Mouse (Mus musculus) liver, embryonic 16.5 days (tissue): Measurements from ENCODE around the gene Tma7. TPM values are rescaled to one million over a fixed set of nuclear protein-coding genes. Genes with fewer than 3 reads are reported as not detected.

Source experiments
- ATAC-seq: fragments of 200-750 bp; cut with Nextera tagmentation; 2 replicates; pipeline ENCODE4 v1.8.0; 2017; ENCODE audit warnings: low read depth, mild to moderate bottlenecking, moderate number of reproducible peaks, moderate library complexity
- H3K27ac ChIP-seq: fragments of 300-500 bp; sonication (generic); 2 replicates; pipeline ENCODE4 v1.5.1; 2014; ENCODE audit warnings: mild to moderate bottlenecking, low read length
- H3K27me3 ChIP-seq: fragments of 300-500 bp; sonication (generic); 2 replicates; pipeline ENCODE4 v1.6.1; 2014; ENCODE audit warnings: low read depth, low read length, mixed read lengths; ENCODE audit not compliant: control insufficient read depth, insufficient read depth
- H3K36me3 ChIP-seq: fragments of 300-500 bp; sonication (generic); 2 replicates; pipeline ENCODE4 v1.6.1; 2014; ENCODE audit warnings: mild to moderate bottlenecking; ENCODE audit not compliant: control insufficient read depth, insufficient read depth
- H3K4me1 ChIP-seq: fragments of 300-500 bp; sonication (generic); 2 replicates; pipeline ENCODE4 v1.6.1; 2014; ENCODE audit warnings: low read depth, low read length, mixed read lengths; ENCODE audit not compliant: control insufficient read depth
- H3K4me2 ChIP-seq: fragments of 300-500 bp; sonication (generic); 2 replicates; pipeline ENCODE4 v1.6.1; 2014; ENCODE audit warnings: low read depth, low read length, mixed read lengths
- H3K4me3 ChIP-seq: fragments of 300-500 bp; sonication (generic); 2 replicates; pipeline ENCODE4 v1.5.1; 2014; ENCODE audit warnings: low read depth, mild to moderate bottlenecking, low read length
- H3K9ac ChIP-seq: fragments of 300-500 bp; sonication (generic); 2 replicates; pipeline ENCODE4 v1.6.1; 2014; ENCODE audit warnings: low read depth, low read length
- H3K9me3 ChIP-seq: fragments of 300-500 bp; sonication (generic); replicated peaks from 2 replicates; pipeline ENCODE4 v1.6.1; 2016; ENCODE audit warnings: low read length; ENCODE audit not compliant: control insufficient read depth
- WGBS: fragments of 180-500 bp; shearing (Covaris S2); extraction: QIAGEN DNeasy Blood & Tissue Kit; methylation state at CpG from one replicate; pipeline ENCODE4 v1.1.7; 2014; ENCODE audit not compliant: insufficient replicate concordance; 5-methylcytosine and 5-hydroxymethylcytosine counted together
- polyA plus RNA-seq: library from polyadenylated mRNA; unstranded; fragments of >200 nt; fragmentation: Nextera tagmentation; extraction: Ambion mirVana; gene quantifications from 2 replicates; pipeline ENCODE4 v1.2.1, GENCODE M21; 2015

Gene Tma7
- polyA plus RNA-seq, 1 experiment from 2014 or later: 259 TPM

GRCm38 (mm10) chr9:109073661-109074573 lies 8.5 kb downstream of the Tma7 start, which contains the start of gene Atrip:
Gene Atrip, minus strand, starts transcription at chr9:109074124.
- H3K4me2 ChIP-seq: peak within 1 kb of the TSS; percentile 98
- H3K4me3 ChIP-seq: peak within 1 kb of the TSS; percentile 86
- H3K4me1 ChIP-seq: peaks cover 13% of the 10 kb centered on the region
- ATAC-seq: peak; percentile 100
- under 1% methylated on average over 57 of the region's 57 CpGs for WGBS
- H3K9ac ChIP-seq: peak within 1 kb of the TSS; percentile 86
- peaks cover 6% of the 10 kb centered on the region for H3K36me3 ChIP-seq
- no peaks in the 10 kb centered on the region for H3K27me3 ChIP-seq
- peak within 1 kb of the TSS; percentile 62 for H3K27ac ChIP-seq
- H3K9me3 ChIP-seq: no peaks in the 10 kb centered on the region

GRCm38 (mm10) chr9:109068095-109068735 lies 14.2 kb downstream of the Tma7 start:
- Histone ChIP-seq H3K4me3 (no peak overlapping the region), H3K9ac (no peak overlapping the region), H3K4me2 (no peak overlapping the region), H3K36me3 (peaks cover 14% of the 10 kb centered on the region), H3K27me3 (no peaks in the 10 kb centered on the region), H3K9me3 (no peaks in the 10 kb centered on the region), H3K4me1 (peaks cover 7% of the 10 kb centered on the region), H3K27ac (no peak overlapping the region)
- ATAC-seq: peak; percentile 48; the same call in 1 of the 2 replicates
- WGBS: 85% methylated on average over 3 of the region's 3 CpGs

- H3K9ac ChIP-seq: no peak overlapping the region
- WGBS: 80% methylated on average over 5 of the region's 5 CpGs
- peaks cover 13% of the 10 kb centered on the region for H3K4me1 ChIP-seq
- H3K4me3 ChIP-seq: no peak overlapping the region
- H3K4me2 ChIP-seq: no peak overlapping the region
- peaks cover 9% of the 10 kb centered on the region for H3K36me3 ChIP-seq
- no peaks in the 10 kb centered on the region for H3K9me3 ChIP-seq
- no peaks in the 10 kb centered on the region for H3K27me3 ChIP-seq
- no peak overlapping the region for H3K27ac ChIP-seq
- ATAC-seq: no peak
These were observed 21.5 kb downstream of the Tma7 start for GRCm38 (mm10) chr9:109060898-109061295.

- no peak for ATAC-seq
- 81% methylated on average over 16 of the region's 16 CpGs for WGBS
- Histone ChIP-seq H3K4me2 (no peak overlapping the region), H3K27ac (no peak overlapping the region), H3K27me3 (no peaks in the 10 kb centered on the region), H3K36me3 (peaks cover 7% of the 10 kb centered on the region), H3K9me3 (no peaks in the 10 kb centered on the region), H3K9ac (no peak overlapping the region), H3K4me3 (no peak overlapping the region), H3K4me1 (peaks cover 15% of the 10 kb centered on the region)
These were observed 22.0 kb downstream of the Tma7 start for GRCm38 (mm10) chr9:109060184-109060897.

- no peaks in the 10 kb centered on the region for H3K36me3 ChIP-seq
- H3K9me3 ChIP-seq: no peaks in the 10 kb centered on the region
- no peaks in the 10 kb centered on the region for H3K27me3 ChIP-seq
- 3% methylated on average over 15 of the region's 15 CpGs for WGBS
- peak within 1 kb of the TSS; percentile 54 for H3K4me3 ChIP-seq
- peak within 1 kb of the TSS; percentile 72 for H3K27ac ChIP-seq
- peak within 1 kb of the TSS; percentile 72 for H3K4me2 ChIP-seq
- peak within 1 kb of the TSS; percentile 53 for H3K9ac ChIP-seq
- peaks cover 26% of the 10 kb centered on the region for H3K4me1 ChIP-seq
- peak; percentile 97 for ATAC-seq
These were observed 23.1 kb downstream of the Tma7 start, which contains the start of gene Trex1 for GRCm38 (mm10) chr9:109059136-109059903. Gene Trex1, minus strand, starts transcription at chr9:109059734.

- WGBS: 83% methylated on average over 19 of the region's 19 CpGs
- H3K9ac ChIP-seq: no peak overlapping the region
- peak overlapping the region; percentile 72; the same call in 1 of the 2 replicates for H3K4me2 ChIP-seq
- no peak for ATAC-seq
- peak overlapping the region; percentile 54 for H3K4me3 ChIP-seq
- H3K27ac ChIP-seq: no peak overlapping the region
- no peaks in the 10 kb centered on the region for H3K9me3 ChIP-seq
- peaks cover 27% of the 10 kb centered on the region for H3K4me1 ChIP-seq
- no peaks in the 10 kb centered on the region for H3K36me3 ChIP-seq
- no peaks in the 10 kb centered on the region for H3K27me3 ChIP-seq
These were observed 24.2 kb downstream of the Tma7 start for GRCm38 (mm10) chr9:109058006-109058765.

GRCm38 (mm10) chr9:109057543-109057942 lies 24.8 kb downstream of the Tma7 start:
- peaks cover 27% of the 10 kb centered on the region for H3K4me1 ChIP-seq
- no peaks in the 10 kb centered on the region for H3K36me3 ChIP-seq
- H3K4me2 ChIP-seq: no peak overlapping the region
- H3K27ac ChIP-seq: no peak overlapping the region
- no peak overlapping the region for H3K9ac ChIP-seq
- no peaks in the 10 kb centered on the region for H3K27me3 ChIP-seq
- H3K9me3 ChIP-seq: no peaks in the 10 kb centered on the region
- H3K4me3 ChIP-seq: no peak overlapping the region
- ATAC-seq: no peak
- WGBS: 83% methylated on average over 5 of the region's 5 CpGs

GRCm38 (mm10) chr9:109056916-109057315 lies 25.5 kb downstream of the Tma7 start:
- Histone ChIP-seq H3K9ac (no peak overlapping the region), H3K9me3 (no peaks in the 10 kb centered on the region), H3K4me1 (peaks cover 27% of the 10 kb centered on the region), H3K36me3 (no peaks in the 10 kb centered on the region), H3K4me2 (no peak overlapping the region), H3K4me3 (no peak overlapping the region), H3K27ac (no peak overlapping the region), H3K27me3 (no peaks in the 10 kb centered on the region)
- ATAC-seq: no peak
- 68% methylated on average over 4 of the region's 4 CpGs for WGBS
